In the genomic region with DNA sequence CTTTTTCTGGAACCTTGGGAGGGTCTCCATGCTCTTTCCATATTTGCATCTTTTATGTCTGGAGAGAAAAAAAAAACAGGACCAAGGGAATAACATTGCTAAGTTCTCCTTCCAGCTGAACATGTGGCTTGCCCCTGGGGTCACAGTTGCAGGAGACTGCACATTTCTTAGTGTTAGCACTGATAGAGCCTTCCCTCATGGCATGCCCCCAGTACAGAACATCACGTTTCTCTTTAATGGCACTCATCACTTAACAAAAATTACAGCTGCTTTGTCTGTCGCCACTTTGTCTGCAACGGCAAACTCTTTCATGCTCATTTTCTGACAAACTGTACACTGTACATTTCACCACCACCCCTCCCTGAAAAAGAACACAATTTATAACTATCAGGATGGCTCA, we compare ENCODE assay signal across 15 mouse cellular contexts.
"Had no signal": no experiment of that assay in that cellular context is flagged by ENCODE, and none has a peak within 500 bp of the region (broad histone marks: within the 10 kb centered on the region; RNA-seq: fewer than 3 reads in every experiment).

No protein-coding gene starts in this region.

- DNase-seq: kidney, adult 9 months; kidney, postnatal 36 days; layer of hippocampus, adult 9-11 months; layer of hippocampus, postnatal 36 days; retina, postnatal 1 day; right cerebral cortex, postnatal 4 days; spleen, adult 18-20 months; thymus, adult 18-20 months; thymus, postnatal 14 days had no signal

- H3K4me3 ChIP-seq: limb, embryonic 15.5 days; liver, embryonic 12.5 days; midbrain, embryonic 12.5 days; neural tube, embryonic 13.5 days had no signal

- ATAC-seq: liver, embryonic 12.5 days; midbrain, embryonic 16.5 days had no signal

- H3K4me1 ChIP-seq: limb, embryonic 15.5 days; liver, embryonic 12.5 days; midbrain, embryonic 12.5 days; neural tube, embryonic 13.5 days had no signal

- H3K36me3 ChIP-seq: limb, embryonic 15.5 days; liver, embryonic 12.5 days; midbrain, embryonic 12.5 days; neural tube, embryonic 13.5 days had no signal

- H3K27ac ChIP-seq: kidney, postnatal 0 days; limb, embryonic 15.5 days; liver, embryonic 12.5 days; midbrain, embryonic 12.5 days; neural tube, embryonic 13.5 days had no signal

- H3K9me3 ChIP-seq: limb, embryonic 15.5 days; liver, embryonic 12.5 days; midbrain, embryonic 12.5 days; neural tube, embryonic 13.5 days had no signal

- H3K4me2 ChIP-seq: limb, embryonic 15.5 days; liver, embryonic 12.5 days; midbrain, embryonic 12.5 days; neural tube, embryonic 13.5 days had no signal

- H3K27me3 ChIP-seq: limb, embryonic 15.5 days; liver, embryonic 12.5 days; midbrain, embryonic 12.5 days; neural tube, embryonic 13.5 days had no signal

- H3K9ac ChIP-seq: limb, embryonic 15.5 days; liver, embryonic 12.5 days; midbrain, embryonic 12.5 days; neural tube, embryonic 13.5 days had no signal
